Mouse (Mus musculus): Measurements from ENCODE around the gene Erbb4.

Erbb4 gene

DNA sequence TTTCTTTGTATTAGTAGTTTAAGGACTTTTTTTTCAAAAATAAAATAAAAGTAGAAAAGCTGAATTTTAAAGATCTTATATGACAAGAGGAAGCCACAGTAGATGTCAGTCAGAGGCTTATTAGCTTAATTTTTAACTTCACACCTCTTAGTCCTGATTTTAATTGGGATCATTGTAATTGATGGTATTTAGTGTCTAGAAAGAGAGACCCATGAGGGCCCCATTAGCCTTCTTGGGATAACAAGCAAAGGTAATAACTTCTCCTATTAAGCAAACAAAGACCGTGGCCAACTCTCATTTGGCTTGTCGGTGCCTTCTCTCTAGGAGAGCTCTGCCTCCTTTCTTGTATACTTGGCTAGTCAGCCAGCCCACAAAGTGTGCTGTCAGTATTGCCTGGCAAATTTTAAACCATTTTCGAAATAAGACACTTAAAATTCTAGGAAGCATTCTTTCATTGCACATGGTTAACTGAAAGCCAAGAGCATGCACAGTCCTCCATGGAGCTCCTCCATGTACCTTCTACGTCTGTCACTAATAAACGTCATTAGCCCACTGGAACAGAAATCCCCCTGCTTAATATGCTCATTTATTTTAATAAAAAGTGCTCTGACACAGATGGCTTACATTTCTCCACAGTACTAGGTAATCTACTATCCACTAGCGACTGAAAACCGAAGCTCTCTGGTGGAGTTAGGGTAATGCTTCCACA is 1001.9 kb downstream of the Erbb4 start:
- in situ Hi-C loops (cut with MboI, MseI): no loop called here

DNA sequence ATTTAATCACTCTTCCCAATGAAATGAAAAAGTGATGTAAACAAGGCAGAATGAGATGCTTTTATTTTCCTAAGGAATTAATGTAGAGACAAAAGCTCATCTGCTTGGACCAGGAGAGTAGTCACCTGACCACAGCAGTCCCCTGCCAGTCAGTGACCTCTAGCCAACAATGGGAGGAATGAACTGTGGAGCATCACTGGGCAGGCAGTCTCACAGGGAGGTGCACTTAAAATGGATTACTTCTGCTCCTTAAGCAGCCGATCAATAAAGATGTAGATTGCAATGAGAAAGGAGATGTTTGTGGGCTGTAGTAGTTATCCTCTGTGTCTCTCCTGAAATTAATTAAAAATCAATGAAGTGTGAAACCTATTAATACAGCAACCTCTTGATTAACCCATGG is 1018.2 kb downstream of the Erbb4 start:
- in situ Hi-C loops (cut with MboI, MseI): no loop called here

DNA sequence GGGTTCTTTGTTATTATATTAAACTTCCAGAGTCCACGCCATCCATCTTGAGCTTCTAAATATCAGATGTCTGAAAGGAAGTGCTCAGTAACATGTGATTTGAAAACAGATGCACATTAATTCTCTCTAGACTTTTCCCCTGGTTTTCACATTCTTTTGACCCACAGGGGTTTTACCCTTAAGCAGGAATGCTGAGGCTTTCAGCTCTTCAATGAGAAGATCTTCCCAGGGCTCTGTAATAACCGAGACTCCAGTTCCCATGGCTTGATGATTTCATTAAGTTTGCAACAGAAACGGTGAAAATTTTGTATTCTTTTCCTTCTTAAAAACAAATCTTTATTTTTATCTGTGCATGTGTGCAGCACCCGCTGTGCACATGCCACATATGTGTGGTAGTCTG is 1051.4 kb downstream of the Erbb4 start:
- in situ Hi-C loops (cut with MboI, MseI): no loop called here

DNA sequence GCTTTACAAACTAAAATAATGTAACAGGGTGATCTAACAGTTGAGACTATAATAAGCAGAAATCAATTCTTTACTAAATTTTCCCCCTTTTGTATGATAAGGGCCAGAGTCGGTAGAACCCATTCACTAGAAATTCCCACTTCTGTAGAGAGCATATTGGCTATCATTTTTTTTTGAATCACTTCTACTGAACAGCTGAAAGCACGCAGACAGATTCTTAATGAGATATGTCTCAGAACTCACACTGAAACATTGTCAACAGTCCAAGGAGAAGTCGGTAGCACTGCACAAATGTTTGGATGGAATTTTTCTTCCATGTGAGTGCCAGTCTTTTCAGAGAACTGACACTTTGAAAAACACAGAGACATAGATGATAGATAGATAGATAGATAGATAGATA is 1053.1 kb downstream of the Erbb4 start:
- in situ Hi-C loops (cut with MboI, MseI): no loop called here

DNA sequence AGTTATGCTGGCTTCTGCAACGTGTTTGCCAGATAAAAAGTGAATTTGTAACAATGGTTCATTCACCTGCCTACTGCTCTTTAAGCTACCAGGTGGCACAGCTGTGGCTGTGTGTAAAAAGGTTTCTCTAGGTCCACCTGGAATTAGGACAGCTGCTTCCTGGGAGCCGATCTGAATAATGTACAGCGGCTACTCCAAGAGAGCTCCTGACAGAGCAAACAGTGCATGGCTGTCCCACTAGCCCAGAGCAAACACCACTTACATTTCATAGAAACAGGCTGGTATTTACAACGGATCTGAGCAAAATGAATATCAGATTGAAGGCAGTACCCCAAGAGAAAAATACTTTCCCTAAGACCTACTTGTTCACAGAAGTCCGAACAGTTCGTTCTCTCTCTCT is 1058.0 kb downstream of the Erbb4 start:
- in situ Hi-C loops (cut with MboI, MseI): no loop called here

DNA sequence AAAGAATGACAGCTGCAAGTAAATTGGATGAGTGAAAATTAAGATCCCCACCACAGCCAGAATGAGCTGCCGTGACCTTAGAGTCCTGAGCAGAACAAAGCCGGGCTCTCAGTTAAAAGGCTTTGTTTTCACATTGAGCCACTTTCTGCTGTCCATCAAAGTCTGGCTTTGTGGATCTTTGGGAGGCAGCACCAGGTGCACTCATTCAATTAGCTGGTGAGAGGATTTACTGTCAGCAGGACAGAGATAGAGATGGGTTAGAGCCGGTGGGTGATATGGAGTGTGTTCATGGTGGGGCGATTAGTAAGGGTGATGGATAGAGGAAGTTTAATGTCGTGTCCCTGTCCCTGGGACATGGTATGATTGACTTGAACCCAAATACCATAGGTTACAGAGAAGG is 1060.7 kb downstream of the Erbb4 start:
- in situ Hi-C loops (cut with MboI, MseI): no loop called here

DNA sequence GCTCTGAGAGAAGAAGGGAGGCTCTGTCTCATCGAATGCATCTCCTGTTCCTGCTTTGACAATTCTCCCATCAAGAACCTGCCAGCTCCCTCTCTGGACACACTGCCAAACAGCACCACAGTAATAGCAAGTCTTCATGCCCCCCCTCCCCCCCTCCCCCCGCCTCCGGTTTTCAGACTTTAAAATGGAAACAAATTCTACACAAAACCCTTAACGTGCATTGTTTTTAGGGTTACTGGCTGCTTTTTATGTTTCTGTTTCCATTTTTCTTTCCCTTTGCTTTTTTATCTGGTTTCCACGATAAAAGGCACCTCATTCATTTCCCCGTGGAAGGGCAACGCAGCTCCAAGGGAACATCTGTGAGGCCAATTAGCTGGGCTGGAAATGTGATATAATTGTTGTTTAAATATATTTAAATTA is 1061.3 kb downstream of the Erbb4 start:
- in situ Hi-C loops (cut with MboI, MseI): no loop called here

DNA sequence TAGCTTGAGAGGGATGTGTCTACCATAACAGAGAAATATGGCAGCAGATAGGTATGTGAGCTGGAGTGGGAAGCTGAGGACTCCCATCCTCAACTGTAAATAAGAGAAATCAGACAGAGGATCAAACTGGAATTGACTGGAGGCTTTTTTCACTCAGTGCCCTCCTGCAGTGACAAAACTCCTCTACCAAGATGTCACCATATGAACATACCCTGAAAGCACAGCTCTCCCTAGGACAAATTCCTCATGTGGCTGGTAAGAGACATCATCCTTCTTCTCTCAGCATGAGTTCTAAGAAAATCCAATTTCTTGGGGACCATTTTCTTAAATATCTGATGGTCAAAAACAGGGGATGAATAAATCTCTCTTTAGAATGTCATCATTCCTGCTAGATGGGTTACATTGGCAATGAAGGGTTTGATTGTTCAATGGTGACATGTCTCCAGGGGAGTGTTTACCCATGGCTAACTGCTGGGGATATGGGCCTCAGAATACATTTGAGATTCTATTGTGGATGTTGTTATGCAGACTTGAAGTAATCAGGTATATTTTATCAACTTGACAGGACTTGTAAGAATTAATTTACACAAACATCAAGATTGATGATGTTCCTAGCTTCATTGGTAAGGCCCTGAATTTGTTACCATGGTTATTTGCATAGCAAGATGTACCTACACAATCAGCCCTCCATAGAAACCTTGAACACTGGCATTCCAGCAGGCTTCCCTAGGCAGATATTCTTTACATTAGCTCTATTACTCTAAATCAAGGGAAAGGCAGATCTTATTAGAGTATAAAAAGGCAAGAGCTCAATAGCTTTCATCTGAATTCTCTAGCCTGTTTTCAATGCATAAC is 1083.5 kb downstream of the Erbb4 start:
- in situ Hi-C loops (cut with MboI, MseI): no loop called here

DNA sequence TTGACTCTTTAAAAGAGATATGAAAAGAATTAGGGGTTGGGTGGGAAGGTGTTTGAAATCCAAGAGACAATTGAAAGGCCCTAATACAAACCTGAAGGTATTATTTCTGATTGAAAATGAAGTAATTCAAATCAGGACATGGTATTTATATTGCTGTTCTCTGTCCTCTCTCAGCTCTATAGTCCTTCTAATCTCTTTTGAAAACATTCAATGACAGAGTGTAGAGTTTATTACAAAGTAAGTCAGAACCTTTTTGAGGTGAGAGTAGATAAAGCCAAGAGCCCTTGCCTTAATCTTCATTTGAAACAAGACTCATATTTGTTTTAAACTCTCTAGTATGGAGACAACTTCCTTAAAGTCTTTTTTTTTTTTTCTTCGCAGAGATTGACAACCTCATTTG is 1087.8 kb downstream of the Erbb4 start:
- in situ Hi-C loops (cut with MboI, MseI): no loop called here

DNA sequence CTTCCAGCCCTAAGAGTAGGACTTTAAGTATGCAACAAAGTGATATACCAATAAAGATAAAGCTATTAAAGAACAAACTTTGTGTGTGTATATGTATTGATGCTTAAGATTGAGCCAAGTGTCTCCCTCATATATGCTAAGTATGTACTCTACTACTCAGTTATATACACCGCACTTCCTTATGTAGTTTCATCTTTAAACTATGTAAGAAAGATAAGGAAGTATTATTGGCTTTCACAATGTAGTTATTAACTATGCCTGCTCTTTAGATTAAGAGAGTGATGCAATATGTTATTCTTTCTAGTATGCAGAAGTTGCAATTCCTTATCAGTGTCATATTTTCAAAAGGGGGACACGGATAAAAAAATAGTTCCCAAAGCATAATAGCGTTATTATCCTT is 1088.2 kb downstream of the Erbb4 start:
- in situ Hi-C loops (cut with MboI, MseI): no loop called here

All from T-helper 1 cell (primary cell).